Mouse (Mus musculus) forebrain, embryonic 10.5 days (tissue): ENCODE measurements around the gene Slc24a4. TPM values are rescaled to one million over a fixed set of nuclear protein-coding genes. Genes with fewer than 3 reads are reported as not detected.
"Not testable (repeated sequence)": the region's sequence is repeated elsewhere in the genome, so short reads cannot be mapped to it uniquely, and the experiment has no call there.

Source experiments
- DNase-seq: peaks from one replicate; pipeline ENCODE4 v3.0.0-alpha.2; 2017; ENCODE audit warnings: low spot score; ENCODE audit errors: extremely low spot score
- H3K27ac ChIP-seq: fragments of 300-500 bp; sonication (generic); 2 replicates; pipeline ENCODE4 v1.5.1; 2016; ENCODE audit warnings: mild to moderate bottlenecking
- H3K27me3 ChIP-seq: fragments of 300-500 bp; sonication (generic); 2 replicates; pipeline ENCODE4 v1.6.1; 2016; ENCODE audit warnings: mild to moderate bottlenecking; ENCODE audit not compliant: poor library complexity, severe bottlenecking
- H3K36me3 ChIP-seq: fragments of 300-500 bp; sonication (generic); replicated peaks from 2 replicates; pipeline ENCODE4 v1.6.1; 2016; ENCODE audit warnings: mild to moderate bottlenecking, moderate library complexity
- H3K4me1 ChIP-seq: fragments of 300-500 bp; sonication (generic); 2 replicates; pipeline ENCODE4 v1.6.1; 2016
- H3K4me3 ChIP-seq: fragments of 300-500 bp; sonication (generic); 2 replicates; pipeline ENCODE4 v1.5.1; 2016; ENCODE audit warnings: mild to moderate bottlenecking, moderate library complexity
- H3K9me3 ChIP-seq: fragments of 300-500 bp; sonication (generic); 2 replicates; pipeline ENCODE4 v1.6.1; 2016; ENCODE audit warnings: mild to moderate bottlenecking, moderate library complexity
- WGBS: fragments of 180-500 bp; shearing (Covaris S2); methylation state at CpG from one replicate; pipeline ENCODE4 v1.1.7; 2016; 5-methylcytosine and 5-hydroxymethylcytosine counted together
- polyA plus RNA-seq: library from polyadenylated mRNA; unstranded; fragments of >200 nt; fragmentation: Nextera tagmentation; extraction: Ambion mirVana; gene quantifications from 2 replicates; pipeline ENCODE4 v1.2.1, GENCODE M21; 2016

Gene Slc24a4
- polyA plus RNA-seq, 1 experiment from 2014 or later, result 0.06 TPM

DNA sequence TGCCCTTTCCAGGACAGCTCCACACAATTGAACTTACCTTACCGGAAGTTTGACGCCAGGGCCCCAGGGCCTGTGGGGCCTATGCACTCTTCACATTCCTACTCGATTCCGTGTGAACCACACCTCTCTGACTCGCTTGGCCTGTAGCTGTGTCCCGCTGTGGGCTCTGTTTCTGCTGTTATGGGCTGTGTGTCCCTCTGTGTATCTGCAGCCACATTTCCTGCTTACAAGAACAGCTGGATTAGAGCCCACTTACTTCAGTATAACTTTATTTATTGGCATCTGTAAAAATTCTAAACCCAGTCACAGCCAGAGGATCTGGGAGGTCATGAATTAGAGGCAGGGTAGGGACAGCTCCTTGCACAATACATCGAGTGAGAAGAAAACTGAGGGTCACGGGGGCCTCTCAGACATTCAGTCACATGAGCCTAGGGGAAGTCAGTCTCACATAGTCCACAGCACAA is 133.4 kb downstream of the Slc24a4 start:
- Histone ChIP-seq H3K36me3 (no peaks in the 10 kb centered on the region), H3K9me3 (no peaks in the 10 kb centered on the region), H3K4me1 (peaks cover 16% of the 10 kb centered on the region), H3K4me3 (no peak overlapping the region), H3K27me3 (no peaks in the 10 kb centered on the region), H3K27ac (0 out of 2 replicates have a peak overlapping the region, but pooled peaks have one; percentile 0)
- peak; percentile 17 for DNase-seq
- WGBS, result 57% methylated on average over 8 of the region's 8 CpGs

DNA sequence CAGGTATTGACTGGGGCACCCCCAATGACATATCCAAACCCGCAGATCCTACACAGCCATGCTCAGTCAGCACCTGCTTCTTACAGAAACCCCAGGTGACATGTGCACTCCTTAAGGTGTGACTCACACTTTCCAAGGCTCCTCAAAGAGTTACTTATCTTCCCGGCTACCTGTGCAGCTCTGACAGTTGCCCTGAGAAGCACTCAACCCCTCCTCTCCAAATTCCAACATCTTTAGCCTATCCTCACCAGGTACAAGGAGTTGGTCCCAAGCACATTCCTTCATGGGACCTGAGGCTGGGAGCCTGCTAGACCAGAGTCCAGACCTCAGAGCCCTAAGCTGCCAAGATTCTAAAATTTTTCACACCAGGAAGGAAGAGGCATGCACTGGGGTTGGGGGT is 134.3 kb downstream of the Slc24a4 start:
- Histone ChIP-seq H3K27me3 (no peaks in the 10 kb centered on the region), H3K4me1 (peaks cover 16% of the 10 kb centered on the region), H3K36me3 (no peaks in the 10 kb centered on the region), H3K9me3 (no peaks in the 10 kb centered on the region), H3K4me3 (no peak overlapping the region), H3K27ac (peak overlapping the region; percentile 0; the same call in 1 of the 2 replicates)
- WGBS, result 88% methylated on average over 2 of the region's 2 CpGs
- no peak for DNase-seq

- DNase-seq, result no peak
- Histone ChIP-seq H3K9me3 (no peaks in the 10 kb centered on the region), H3K4me1 (peaks cover 16% of the 10 kb centered on the region), H3K27me3 (no peaks in the 10 kb centered on the region), H3K27ac (no peak overlapping the region), H3K36me3 (no peaks in the 10 kb centered on the region), H3K4me3 (no peak overlapping the region)
These were observed 134.7 kb downstream of the Slc24a4 start for GRCm38 (mm10) chr12:102263249-102263648.

DNA sequence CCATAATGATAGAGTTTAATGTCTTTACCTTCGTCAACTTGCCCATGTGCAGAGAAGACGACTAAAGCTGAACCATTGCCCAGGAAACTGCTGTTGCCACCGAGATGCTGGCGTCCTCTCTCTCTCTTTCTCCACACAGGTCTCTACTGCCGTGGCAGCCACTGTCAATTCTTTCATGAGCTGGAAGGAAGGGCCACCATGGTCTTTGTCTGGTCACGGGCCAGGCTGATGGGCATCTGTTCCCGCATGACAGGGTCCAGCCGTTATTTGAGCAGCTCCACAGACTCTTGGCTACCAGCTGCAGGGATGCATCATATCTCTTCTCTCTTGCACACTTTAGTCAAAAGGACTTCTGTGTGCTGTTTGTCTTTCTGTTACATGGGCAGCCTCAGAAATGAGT is 137.9 kb downstream of the Slc24a4 start:
- no peak for DNase-seq
- no peaks in the 10 kb centered on the region for H3K27me3 ChIP-seq
- H3K36me3 ChIP-seq, result no peaks in the 10 kb centered on the region
- H3K27ac ChIP-seq, result no peak overlapping the region
- no peaks in the 10 kb centered on the region for H3K9me3 ChIP-seq
- peaks cover 9% of the 10 kb centered on the region for H3K4me1 ChIP-seq
- no peak overlapping the region for H3K4me3 ChIP-seq
- 87% methylated on average over 8 of the region's 8 CpGs for WGBS

DNA sequence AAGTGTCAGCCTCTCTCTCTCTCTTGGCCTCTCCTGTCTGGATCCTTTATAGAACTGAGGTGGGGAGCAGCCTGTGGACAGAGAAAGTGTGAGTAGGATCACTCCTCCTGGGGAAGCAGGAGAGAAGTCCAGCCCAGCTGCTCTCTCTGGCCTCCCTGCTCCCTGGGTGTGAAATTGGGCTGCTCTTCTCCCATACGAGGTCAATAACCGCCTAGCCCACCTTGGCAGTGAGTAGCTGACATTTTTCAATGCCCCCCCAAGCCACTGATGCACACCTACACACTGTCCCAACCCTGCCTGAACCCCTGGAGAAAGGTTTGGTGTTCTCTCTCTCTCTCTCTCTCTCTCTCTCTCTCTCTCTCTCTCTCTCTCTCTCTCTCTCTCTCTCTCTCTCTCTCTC is 140.6 kb downstream of the Slc24a4 start:
- DNase-seq, result no peak
- Histone ChIP-seq H3K27me3 (no peaks in the 10 kb centered on the region), H3K27ac (no peak overlapping the region), H3K4me3 (no peak overlapping the region), H3K4me1 (no peaks in the 10 kb centered on the region), H3K36me3 (no peaks in the 10 kb centered on the region), H3K9me3 (no peaks in the 10 kb centered on the region)
- 57% methylated on average over 2 of the region's 2 CpGs for WGBS

DNA sequence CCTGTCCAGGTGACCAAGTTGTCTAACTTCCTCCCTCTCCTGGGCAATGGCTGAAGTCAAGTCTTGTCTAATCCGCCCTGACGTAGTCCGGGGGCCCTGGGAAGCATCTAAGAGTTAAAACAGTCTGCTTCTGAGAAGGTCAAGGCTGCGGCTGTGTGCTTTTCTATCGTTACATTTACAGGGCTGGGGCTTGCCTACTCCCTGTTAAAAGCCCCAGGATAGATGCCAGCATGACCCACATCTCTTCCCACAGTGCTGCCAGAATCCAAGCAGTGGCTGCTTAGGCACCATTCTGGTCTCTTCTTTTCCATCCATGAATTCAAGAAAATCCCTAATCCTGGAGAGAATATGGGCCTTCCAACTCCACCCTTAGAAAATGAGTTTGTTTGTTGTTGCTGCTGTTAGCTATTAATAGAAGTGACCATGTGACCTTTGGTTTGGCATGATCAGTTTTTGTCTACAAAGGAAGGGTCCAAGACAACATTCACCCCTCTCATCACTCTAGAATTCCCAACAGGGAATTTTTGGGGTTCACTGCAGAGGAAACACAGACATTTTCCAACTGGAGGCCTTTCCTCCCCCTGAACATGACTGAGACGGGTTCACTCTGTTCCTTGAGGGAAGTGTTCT is 142.4 kb downstream of the Slc24a4 start:
- H3K4me1 ChIP-seq, result no peaks in the 10 kb centered on the region
- H3K4me3 ChIP-seq, result no peak overlapping the region
- H3K36me3 ChIP-seq, result no peaks in the 10 kb centered on the region
- H3K27ac ChIP-seq, result no peak overlapping the region
- 87% methylated on average over 6 of the region's 6 CpGs for WGBS
- H3K9me3 ChIP-seq, result no peaks in the 10 kb centered on the region
- DNase-seq, result no peak
- no peaks in the 10 kb centered on the region for H3K27me3 ChIP-seq

GRCm38 (mm10) chr12:102271447-102271846 is 142.9 kb downstream of the Slc24a4 start:
- H3K4me1 ChIP-seq, result no peaks in the 10 kb centered on the region
- DNase-seq, result no peak
- WGBS, result 73% methylated on average over 4 of the region's 4 CpGs
- H3K27ac ChIP-seq, result no peak overlapping the region
- no peaks in the 10 kb centered on the region for H3K27me3 ChIP-seq
- no peaks in the 10 kb centered on the region for H3K36me3 ChIP-seq
- H3K9me3 ChIP-seq, result no peaks in the 10 kb centered on the region
- H3K4me3 ChIP-seq, result no peak overlapping the region

DNA sequence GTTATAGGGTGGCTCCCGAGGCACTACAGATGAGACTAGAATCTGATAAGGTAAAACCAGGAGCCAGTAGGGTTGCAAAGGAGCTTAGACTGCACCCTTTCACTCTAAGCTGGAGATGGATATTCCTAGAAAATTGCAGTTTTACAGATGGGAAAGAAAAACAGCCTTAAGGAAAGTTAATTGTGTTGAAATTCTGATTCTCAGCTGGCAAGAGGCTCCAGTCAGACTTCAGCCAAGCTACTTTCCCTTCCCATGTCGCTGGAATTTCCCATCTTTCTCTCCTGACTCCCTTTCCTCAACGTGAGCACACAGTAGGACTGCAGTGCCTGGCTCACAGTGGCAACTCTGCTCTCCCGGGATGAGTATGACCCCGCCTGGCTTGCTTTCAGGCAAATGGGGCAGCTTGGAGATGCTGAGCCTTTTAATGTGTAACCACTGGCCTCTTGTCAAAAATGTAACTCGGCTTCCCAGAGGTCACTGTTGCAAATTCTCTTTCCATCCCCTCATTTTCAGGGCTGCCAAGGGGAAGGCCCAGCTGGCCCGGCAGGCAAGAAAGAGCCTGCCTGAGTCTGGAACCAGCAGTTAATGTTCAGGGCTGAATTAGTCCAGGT is 147.4 kb downstream of the Slc24a4 start:
- Histone ChIP-seq H3K27me3 (0 out of 2 replicates have a peak, but pooled peaks cover 5% of the 10 kb centered on the region), H3K27ac (no peak overlapping the region), H3K4me3 (no peak overlapping the region), H3K36me3 (no peaks in the 10 kb centered on the region), H3K4me1 (no peaks in the 10 kb centered on the region), H3K9me3 (no peaks in the 10 kb centered on the region)
- WGBS, result 67% methylated on average over 7 of the region's 7 CpGs
- DNase-seq, result no peak

DNA sequence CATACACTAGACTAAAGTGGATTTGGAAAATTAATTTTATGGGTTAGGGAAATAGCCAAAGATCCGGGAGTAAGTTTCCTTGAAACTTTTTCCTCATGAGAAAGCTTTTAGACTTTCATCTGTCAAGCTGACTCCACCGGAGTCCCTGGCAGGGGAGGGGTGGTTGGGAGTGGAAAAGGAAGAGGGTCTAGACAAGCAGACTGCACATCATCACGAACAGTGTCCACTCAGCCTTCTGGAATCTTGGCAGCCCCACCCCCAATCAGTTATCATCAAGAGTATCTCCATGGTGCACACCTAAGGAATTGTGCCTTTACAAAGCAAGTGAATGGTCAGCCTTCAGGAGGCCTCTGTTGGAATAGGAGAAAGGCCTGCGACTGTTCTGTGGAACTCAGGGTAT is 151.8 kb downstream of the Slc24a4 start:
- not testable (repeated sequence) for DNase-seq, H3K36me3 ChIP-seq, H3K27ac ChIP-seq, H3K4me3 ChIP-seq, H3K9me3 ChIP-seq
- H3K4me1 ChIP-seq, result peaks cover 30% of the 10 kb centered on the region
- peaks cover 49% of the 10 kb centered on the region for H3K27me3 ChIP-seq
- 79% methylated on average over 4 of the region's 4 CpGs for WGBS

GRCm38 (mm10) chr12:102280867-102281503 is 152.5 kb downstream of the Slc24a4 start:
- no peak for DNase-seq
- H3K9me3 ChIP-seq, result no peaks in the 10 kb centered on the region
- 72% methylated on average over 7 of the region's 7 CpGs for WGBS
- no peaks in the 10 kb centered on the region for H3K36me3 ChIP-seq
- no peak overlapping the region for H3K4me3 ChIP-seq
- peaks cover 30% of the 10 kb centered on the region for H3K4me1 ChIP-seq
- no peak overlapping the region for H3K27ac ChIP-seq
- peaks cover 56% of the 10 kb centered on the region for H3K27me3 ChIP-seq

- H3K4me3 ChIP-seq, result no peak overlapping the region
- no peaks in the 10 kb centered on the region for H3K9me3 ChIP-seq
- WGBS, result 55% methylated on average over 2 of the region's 2 CpGs
- H3K27ac ChIP-seq, result no peak overlapping the region
- no peak for DNase-seq
- H3K27me3 ChIP-seq, result peaks cover 59% of the 10 kb centered on the region
- no peaks in the 10 kb centered on the region for H3K36me3 ChIP-seq
- peaks cover 30% of the 10 kb centered on the region for H3K4me1 ChIP-seq
These were observed 153.6 kb downstream of the Slc24a4 start for GRCm38 (mm10) chr12:102282126-102282525.

DNA sequence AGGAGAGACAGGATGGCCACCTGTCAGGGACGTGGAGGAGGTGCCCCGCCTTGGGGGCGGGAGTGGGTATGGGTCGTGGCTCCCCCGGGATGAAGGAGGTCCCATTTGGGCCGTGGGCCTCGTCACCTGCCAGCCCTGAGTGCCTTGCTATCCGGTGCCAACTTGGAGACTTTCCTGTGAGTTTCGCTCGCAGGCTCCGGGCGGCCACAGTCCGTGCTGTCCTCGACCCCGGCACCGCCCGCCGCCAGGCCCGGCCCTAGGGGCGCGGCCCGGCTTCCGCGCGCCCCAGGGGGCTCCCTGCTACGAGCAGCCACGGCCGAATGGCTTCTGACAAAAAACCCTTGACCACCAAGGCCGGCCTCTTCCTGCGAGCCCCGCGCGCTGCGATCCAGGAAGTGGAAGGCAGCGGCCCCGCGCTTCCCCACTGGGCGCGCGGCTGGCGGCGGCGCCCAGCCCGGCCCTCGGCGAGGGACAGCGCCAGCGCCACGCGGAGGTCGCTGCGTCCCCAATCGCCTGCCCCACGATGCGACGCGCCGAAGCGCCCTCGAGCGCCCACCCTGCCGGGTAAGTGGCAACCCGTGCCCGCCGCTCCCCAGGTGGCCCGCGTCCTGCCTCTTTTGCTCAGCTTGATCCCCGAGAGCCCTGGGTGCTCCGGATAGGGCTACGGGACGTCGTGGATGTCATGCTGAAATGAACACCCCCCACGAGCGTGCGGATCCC is 154.4 kb downstream of the Slc24a4 start, which contains the start of gene Rin3:
TSS of gene Rin3 (plus strand) at position 286 of the 720 bp plus-strand sequence.
- H3K9me3 ChIP-seq, result no peaks in the 10 kb centered on the region
- peak; percentile 32 for DNase-seq
- peaks cover 59% of the 10 kb centered on the region for H3K27me3 ChIP-seq
- WGBS, result under 1% methylated on average over 75 of the region's 75 CpGs
- peak within 1 kb of the TSS; percentile 85 for H3K27ac ChIP-seq
- no peaks in the 10 kb centered on the region for H3K36me3 ChIP-seq
- H3K4me3 ChIP-seq, result peak within 1 kb of the TSS; percentile 71
- H3K4me1 ChIP-seq, result peaks cover 30% of the 10 kb centered on the region
